Mouse (Mus musculus) hematopoietic stem cell, adult 5-6 weeks (primary cell): ENCODE data around the gene Arid3a. TPM values are rescaled to one million over a fixed set of nuclear protein-coding genes. Genes with fewer than 3 reads are reported as not detected.

Experiments used
- ATAC-seq, 2 experiments: fragments of 125-278 bp in 1 of 2; replicated peaks in 1 of 2; 2 replicates each; pipeline ENCODE4 v1.8.0; 2016 to 2017; ENCODE audit warnings: inconsistent platforms in 2 of 2, mild to moderate bottlenecking in 2 of 2, moderate number of reproducible peaks in 2 of 2, low read depth in 1 of 2, moderate TSS enrichment in 1 of 2; ENCODE audit not compliant: low FRiP score in 2 of 2, poor library complexity in 2 of 2, severe bottlenecking in 2 of 2, insufficient read depth in 1 of 2, low TSS enrichment in 1 of 2
- total RNA-seq: library from RNA; stranded (forward); fragments of 172-1452, 232-1000 nt; gene quantifications from 2 replicates; pipeline ENCODE4 v1.2.3, GENCODE M21; 2017

The Arid3a gene
- total RNA-seq, 1 experiment from 2014 or later = 7.6 TPM

DNA sequence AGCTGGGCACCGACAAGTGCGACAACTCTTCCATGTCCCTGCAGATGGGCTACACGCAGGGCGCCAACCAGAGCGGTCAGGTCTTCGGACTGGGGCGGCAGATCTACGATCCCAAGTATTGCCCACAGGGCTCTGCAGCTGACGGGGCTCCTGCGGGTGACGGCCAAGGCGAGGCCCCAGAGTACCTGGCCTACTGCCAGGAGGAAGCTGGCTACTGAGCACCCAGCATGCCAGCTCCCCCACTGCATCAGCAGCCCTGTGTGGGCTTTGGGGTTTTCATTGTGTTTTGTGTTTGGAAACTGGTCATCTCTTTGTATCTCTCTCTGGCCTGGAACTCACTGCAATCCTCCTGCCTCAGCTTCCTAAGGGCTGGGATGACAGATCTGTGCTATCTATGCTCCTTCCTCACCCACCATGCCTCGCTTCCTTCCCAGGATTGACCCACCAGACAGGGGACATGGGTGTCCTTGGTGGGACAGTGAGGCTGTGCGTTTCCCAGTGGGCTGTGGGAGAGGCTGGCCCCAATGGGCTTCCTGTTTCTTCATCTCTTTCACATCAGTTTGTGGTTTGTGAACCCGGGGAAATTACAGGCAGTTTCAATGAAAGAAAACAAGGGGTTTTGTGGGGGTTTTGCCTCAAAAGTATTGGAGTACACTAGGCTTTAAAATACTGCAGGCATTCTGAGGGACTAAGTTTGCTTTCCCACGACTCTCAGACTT is 67.7 kb downstream of the Arid3a start:
- peak; percentile 42 to 49; a peak in 3 of 4 replicates for ATAC-seq

DNA sequence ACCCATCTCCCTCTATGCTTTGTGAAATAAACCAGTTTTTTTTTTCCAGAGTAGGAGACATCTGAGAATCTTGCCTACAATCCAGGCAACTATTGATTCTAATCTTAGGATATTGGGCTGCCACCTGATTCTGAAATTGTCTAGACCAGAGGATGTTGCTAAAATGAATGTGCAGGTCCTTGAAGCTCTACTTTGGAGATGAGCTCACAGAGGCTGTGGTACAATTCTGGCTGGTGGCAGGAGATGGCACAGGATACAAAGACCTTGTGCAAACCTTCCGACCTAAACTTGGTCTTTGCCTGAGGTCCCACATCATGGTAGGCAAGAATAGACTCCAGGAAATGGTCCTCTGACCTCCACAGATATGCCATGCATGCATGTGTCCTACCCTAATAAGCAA is 68.8 kb downstream of the Arid3a start:
- ATAC-seq = no peak

DNA sequence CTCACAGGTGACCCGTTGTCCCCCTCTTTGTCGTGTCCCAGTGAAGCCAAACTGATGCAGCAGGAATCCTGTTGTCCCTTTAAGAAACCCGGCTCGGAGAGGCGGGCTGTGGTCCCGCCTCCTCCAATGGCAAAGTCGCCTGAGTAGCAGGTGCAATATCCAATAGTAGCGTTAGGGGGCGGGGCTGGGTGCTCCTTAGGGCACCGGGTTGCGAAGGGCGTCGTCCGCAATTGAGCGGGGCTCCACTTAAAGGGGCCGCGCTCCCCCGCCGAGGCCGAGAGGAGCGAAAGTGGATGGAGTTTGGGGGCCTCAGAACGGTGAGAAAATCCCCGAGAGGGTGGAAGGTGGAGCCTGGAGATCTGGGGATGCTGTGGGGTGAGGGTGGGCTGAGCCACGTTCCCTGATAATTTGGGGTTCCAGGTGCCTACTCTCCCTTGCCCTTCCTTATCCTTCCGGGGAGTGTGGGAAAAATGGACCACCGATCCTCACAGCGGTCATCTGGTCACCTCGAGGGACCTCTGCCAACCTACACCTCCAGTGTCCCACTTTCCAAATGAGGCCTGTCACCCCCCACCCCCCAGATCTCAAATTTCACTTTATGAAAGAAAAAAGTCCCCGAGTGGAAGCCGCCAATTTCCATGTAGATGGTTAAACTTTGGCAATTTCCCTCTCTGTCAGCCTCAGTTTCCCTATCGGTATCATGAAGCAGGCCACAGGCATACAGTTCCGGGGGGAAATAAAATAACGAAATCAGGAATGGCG is 69.6 kb downstream of the Arid3a start, which contains the start of gene Abca7:
TSS of gene Abca7 (plus strand) at position 223 of the 762 bp plus-strand sequence.
- ATAC-seq = peak; percentile 79 to 87

DNA sequence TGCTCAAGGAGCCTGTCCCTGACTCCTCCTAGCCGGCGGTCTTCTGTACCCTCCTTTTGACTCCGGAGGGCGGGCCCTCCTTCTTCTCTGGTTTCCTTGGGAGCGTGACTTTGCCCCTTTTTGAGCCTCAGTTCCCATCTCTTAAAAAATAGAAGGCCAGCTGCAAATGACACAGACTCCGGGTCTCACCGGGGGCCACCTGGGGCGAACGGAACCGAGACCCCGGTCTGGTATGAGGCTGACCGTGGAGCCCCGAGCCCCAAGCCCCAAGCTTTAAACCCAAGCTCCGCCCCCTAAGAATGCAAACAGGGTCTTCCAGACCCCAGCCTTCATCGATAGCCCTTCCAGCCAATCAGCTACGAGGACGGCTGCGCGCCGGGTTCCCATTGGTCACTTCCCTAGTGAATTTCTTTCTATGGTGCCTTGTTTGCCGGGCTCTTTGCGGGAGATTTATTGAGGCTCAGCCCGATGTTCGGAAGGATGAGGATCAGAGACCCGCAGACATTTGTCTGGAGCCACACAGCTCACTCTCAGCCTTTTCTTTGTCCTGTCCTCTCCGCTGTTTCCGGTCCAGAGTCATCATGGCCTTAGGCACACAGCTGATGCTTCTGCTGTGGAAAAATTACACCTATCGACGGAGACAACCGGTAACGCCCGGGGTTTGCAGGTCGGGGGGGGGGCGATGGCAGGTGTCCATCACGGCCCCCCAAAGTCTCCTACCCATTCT is 70.4 kb downstream of the Arid3a start:
- peak; percentile 57 to 60 for ATAC-seq

DNA sequence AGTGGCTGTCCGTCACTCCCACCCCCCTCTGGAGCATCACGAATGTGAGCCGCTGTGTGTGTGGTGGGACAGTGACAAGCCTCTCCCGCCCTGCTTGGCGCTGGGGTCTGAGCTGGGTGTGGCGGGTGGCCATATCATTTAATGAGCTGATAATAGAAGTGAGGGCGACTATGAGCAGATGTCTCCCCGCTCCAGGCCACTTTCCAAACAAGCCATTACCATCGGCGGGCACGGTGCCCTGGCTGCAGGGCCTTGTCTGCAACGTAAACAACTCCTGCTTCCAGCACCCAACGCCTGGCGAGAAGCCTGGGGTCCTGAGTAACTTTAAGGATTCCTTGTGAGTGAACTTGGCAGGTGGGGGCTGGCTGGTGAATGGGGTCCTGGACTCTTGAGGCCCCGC is 71.0 kb downstream of the Arid3a start:
- ATAC-seq = no peak

DNA sequence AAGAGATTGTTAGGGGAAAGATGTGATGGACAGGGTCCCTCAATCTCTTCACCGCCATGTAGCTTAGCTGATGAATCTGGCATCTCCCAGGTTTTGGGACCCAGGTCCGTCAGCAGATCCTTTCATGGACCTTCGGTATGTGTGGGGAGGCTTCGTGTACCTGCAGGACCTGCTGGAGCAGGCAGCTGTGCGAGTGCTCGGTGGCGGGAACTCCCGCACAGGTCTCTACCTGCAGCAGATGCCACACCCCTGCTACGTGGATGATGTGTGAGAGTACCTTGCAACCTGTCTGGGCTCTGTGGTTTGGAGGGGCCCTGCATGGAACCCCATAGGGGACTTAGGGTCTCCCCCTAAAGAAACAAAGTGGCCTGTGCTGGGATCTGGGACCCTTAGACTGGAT is 75.1 kb downstream of the Arid3a start:
- no peak for ATAC-seq

DNA sequence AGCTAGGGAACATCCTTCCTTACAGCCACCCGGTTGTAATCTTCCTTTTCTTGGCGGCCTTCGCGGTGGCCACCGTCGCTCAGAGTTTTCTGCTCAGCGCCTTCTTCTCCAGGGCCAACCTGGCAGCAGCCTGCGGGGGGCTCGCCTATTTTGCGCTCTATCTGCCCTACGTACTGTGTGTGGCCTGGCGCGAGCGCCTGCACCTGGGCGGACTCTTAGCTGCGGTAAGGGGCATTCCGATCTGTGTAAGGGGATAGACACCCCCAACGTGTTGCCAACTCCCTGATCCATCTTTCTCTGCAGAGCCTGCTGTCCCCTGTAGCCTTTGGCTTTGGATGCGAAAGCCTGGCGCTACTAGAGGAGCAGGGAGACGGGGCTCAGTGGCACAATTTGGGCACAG is 76.0 kb downstream of the Arid3a start:
- ATAC-seq = no peak

DNA sequence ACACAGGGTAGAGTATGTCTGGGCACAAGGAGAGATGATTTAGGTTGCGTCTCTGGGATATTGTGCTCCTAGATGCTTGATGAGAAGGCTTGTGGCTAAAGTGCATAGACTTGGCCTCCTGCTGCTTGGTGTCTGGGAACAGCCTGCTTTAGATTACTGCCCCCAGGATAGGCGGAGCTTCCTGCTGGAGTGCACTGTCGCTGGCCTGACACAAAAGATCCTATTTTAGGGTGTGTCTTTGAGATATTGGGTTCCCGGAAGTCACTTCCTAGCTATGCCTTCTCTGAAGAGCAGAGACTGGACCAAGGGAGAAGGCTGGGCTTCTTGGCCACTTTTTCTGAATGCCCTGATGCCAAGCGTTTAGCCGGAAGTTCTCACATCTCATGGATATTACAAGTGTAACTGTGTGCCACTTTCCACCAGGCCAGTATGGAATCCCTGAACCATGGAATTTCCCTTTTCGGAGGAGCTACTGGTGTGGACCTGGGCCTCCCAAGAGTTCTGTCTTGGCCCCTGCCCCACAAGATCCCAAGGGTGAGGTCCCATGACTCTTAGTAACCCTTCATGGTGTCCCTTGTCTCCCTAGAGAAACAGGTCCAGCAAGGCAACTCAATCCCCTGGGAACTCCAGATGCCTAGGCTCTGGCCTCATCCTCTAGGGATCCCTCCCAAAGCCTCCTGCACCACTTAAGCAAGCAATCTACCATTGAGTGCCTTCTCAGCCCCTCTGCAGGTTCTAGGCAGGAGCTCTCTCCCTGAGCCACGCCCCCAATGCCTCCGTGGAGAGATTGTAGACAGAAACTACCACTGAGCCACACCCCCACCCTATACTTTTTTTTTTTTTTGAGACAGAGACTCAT is 76.8 kb downstream of the Arid3a start:
- no peak; a peak in 1 of 4 replicates for ATAC-seq

DNA sequence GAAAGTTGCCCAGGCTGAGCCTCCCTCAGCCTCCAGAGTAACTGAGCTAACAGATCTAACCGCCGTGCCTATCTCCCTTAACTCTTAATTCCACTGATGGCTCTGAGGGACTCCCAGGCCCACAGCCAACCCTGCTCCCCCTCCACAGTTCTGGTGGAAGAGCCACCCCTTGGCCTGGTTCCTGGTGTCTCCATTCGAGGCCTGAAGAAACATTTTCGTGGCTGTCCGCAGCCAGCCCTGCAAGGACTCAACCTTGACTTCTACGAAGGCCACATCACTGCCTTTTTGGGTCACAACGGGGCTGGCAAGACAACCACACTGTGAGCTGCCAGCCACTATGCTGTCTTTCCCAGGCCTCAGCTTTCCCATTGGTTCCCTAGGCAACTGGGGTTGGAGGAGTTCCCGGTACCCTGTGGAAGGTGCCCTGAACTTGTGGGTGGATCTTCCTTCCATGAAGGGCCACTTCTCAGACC is 77.4 kb downstream of the Arid3a start:
- ATAC-seq = no peak

Other genes starting within 250 kb of the Arid3a start
- 64.2 and 65.0 TPM in 2 replicates for gene Cdc34, start 244.8 kb upstream of the Arid3a start, total RNA-seq
- gene Gzmm, start 238.0 kb upstream of the Arid3a start, total RNA-seq = 0.94 TPM in 1 of 2 replicates, not detected in the other
- gene Bsg, start 222.6 kb upstream of the Arid3a start, total RNA-seq = 203 and 235 TPM in 2 replicates
- 0.44 TPM in 1 of 2 replicates, not detected in the other for gene Hcn2, start 210.4 kb upstream of the Arid3a start, total RNA-seq
- 10.9 and 12.1 TPM in 2 replicates for gene Polrmt, start 180.5 kb upstream of the Arid3a start, total RNA-seq
- not detected in 2 replicates for gene Fgf22, start 172.0 kb upstream of the Arid3a start, total RNA-seq
- 16.1 and 21.7 TPM in 2 replicates for gene Rnf126, start 160.1 kb upstream of the Arid3a start, total RNA-seq
- 0.99 and 1.6 TPM in 2 replicates for gene Fstl3, start 149.8 kb upstream of the Arid3a start, total RNA-seq
- gene Prss57, start 136.1 kb upstream of the Arid3a start, total RNA-seq = 10.0 and 18.4 TPM in 2 replicates
- 8.8 and 12.4 TPM in 2 replicates for gene Palm, start 133.5 kb upstream of the Arid3a start, total RNA-seq
- 0.13 TPM in 1 of 2 replicates, not detected in the other for gene Misp, start 106.1 kb upstream of the Arid3a start, total RNA-seq
- 165 and 178 TPM in 2 replicates for gene Ptbp1, start 72.6 kb upstream of the Arid3a start, total RNA-seq
- 25.6 and 141 TPM in 2 replicates for gene Prtn3, start 52.6 kb upstream of the Arid3a start, total RNA-seq
- gene Plppr3, start 52.4 kb upstream of the Arid3a start, total RNA-seq = 67.8 and 93.7 TPM in 2 replicates
- gene Elane, start 40.8 kb upstream of the Arid3a start, total RNA-seq = 41.4 and 147 TPM in 2 replicates
- gene Cfd, start 36.2 kb upstream of the Arid3a start, total RNA-seq = not detected in 2 replicates
- gene Med16, start 18.1 kb upstream of the Arid3a start, total RNA-seq = 26.8 and 34.2 TPM in 2 replicates
- not detected in 2 replicates for gene Gm26602, start 16.2 kb upstream of the Arid3a start, total RNA-seq
- gene Kiss1r, start 10.1 kb upstream of the Arid3a start, total RNA-seq = 0.10 and 0.19 TPM in 2 replicates
- gene R3hdm4, start 5.8 kb upstream of the Arid3a start, total RNA-seq = 56.9 and 83.5 TPM in 2 replicates
- 19.3 and 23.0 TPM in 2 replicates for gene Wdr18, start 33.1 kb downstream of the Arid3a start, total RNA-seq
- not detected in 2 replicates for gene Grin3b, start 43.7 kb downstream of the Arid3a start, total RNA-seq
- gene Tmem259, start 57.3 kb downstream of the Arid3a start, total RNA-seq = 47.4 and 59.9 TPM in 2 replicates
- 62.2 and 103 TPM in 2 replicates for gene Cnn2, start 61.5 kb downstream of the Arid3a start, total RNA-seq
- gene Abca7, start 69.5 kb downstream of the Arid3a start, total RNA-seq = 11.5 and 15.9 TPM in 2 replicates
- 80.9 and 114 TPM in 2 replicates for gene Arhgap45, start 89.6 kb downstream of the Arid3a start, total RNA-seq
- gene Polr2e, start 112.8 kb downstream of the Arid3a start, total RNA-seq = 85.5 and 101 TPM in 2 replicates
- 306 and 388 TPM in 2 replicates for gene Gpx4, start 120.1 kb downstream of the Arid3a start, total RNA-seq
- gene Sbno2, start 178.5 kb downstream of the Arid3a start, total RNA-seq = 26.4 and 32.1 TPM in 2 replicates
- gene Stk11, start 188.8 kb downstream of the Arid3a start, total RNA-seq = 106 and 153 TPM in 2 replicates
- gene Atp5d, start 211.6 kb downstream of the Arid3a start, total RNA-seq = 27.9 and 29.8 TPM in 2 replicates
- gene Cbarp, start 213.8 kb downstream of the Arid3a start, total RNA-seq = 2.2 and 2.4 TPM in 2 replicates
- 19.4 and 20.2 TPM in 2 replicates for gene Midn, start 221.2 kb downstream of the Arid3a start, total RNA-seq
- gene Cirbp, start 238.9 kb downstream of the Arid3a start, total RNA-seq = 93.6 and 143 TPM in 2 replicates
- 9.1 and 26.2 TPM in 2 replicates for gene 1600002K03Rik, start 245.9 kb downstream of the Arid3a start, total RNA-seq